Mouse (Mus musculus): ENCODE results near the gene Hic2. TPM values are rescaled to one million over a fixed set of nuclear protein-coding genes. Genes with fewer than 3 reads are reported as not detected.

Gene Hic2
- polyA plus RNA-seq, 1 experiment, result 1.1 TPM

DNA sequence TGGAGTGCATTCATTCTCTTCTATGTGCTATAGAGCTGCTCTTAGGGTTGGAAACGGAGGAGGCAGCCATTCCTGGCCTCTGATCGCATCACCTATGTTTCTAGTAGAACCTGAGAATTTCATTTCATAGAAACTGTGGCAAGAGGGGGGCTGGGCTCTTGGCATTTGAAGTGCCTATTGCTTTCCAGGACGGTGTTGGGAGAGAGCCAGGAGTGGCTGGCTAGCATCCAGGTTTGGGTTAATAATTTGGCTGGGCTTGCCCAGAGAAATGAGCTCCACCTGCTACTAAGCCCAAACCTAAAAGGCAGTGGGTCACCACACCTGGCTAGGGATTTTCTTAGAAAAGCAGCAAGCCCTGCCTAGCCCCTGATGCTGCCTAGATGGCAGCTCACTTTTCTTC lies 18.2 kb downstream of the Hic2 start:
- Histone ChIP-seq H3K27me3 (ENCODE audit: control insufficient read depth, insufficient read depth, insufficient read length) (no peaks in the 10 kb centered on the region), H3K4me3 (no peak overlapping the region), H3K79me2 (ENCODE audit: control insufficient read depth, insufficient read depth) (peaks cover 5% of the 10 kb centered on the region), H3K36me3 (ENCODE audit: control insufficient read depth, insufficient read depth) (no peaks in the 10 kb centered on the region), H3K4me2 (ENCODE audit: low read depth) (no peak overlapping the region), H3ac (ENCODE audit: control insufficient read depth, insufficient read length) (no peak overlapping the region)
- TF ChIP-seq REST (IDR thresholded peaks at IDR 0.05; ENCODE audit: insufficient read depth, insufficient read length), result no peak
- TF ChIP-seq MYOD1 (IDR thresholded peaks at IDR 0.05; ENCODE audit: control insufficient read depth in 1 of 3, insufficient read length in 2 of 3, low read depth in 2 of 3), result no peak
- TF ChIP-seq CEBPB (IDR thresholded peaks at IDR 0.05; ENCODE audit: insufficient read depth, poor library complexity, severe bottlenecking), result no peak
- TF ChIP-seq E2F4 (IDR thresholded peaks at IDR 0.05; ENCODE audit: insufficient read depth), result no peak
- TF ChIP-seq MYOG (IDR thresholded peaks at IDR 0.05; ENCODE audit: control insufficient read depth in 1 of 3, insufficient read depth in 1 of 3, insufficient read length in 2 of 3, low read depth in 2 of 3), result no peak
- TF ChIP-seq USF1 (IDR thresholded peaks at IDR 0.05; ENCODE audit: low read depth), result no peak
- TF ChIP-seq TCF3 (IDR thresholded peaks at IDR 0.05; ENCODE audit: insufficient read length, low read depth), result no peak
- no peak for TF ChIP-seq MAX (IDR thresholded peaks at IDR 0.05; ENCODE audit: low read depth)
- TF ChIP-seq POLR2AphosphoS2 (IDR thresholded peaks at IDR 0.05; ENCODE audit: insufficient read length, low read depth), result no peak
- TF ChIP-seq SRF (IDR thresholded peaks at IDR 0.05; ENCODE audit: control insufficient read depth, insufficient read length, low read depth), result no peak
- TF ChIP-seq TCF12 (IDR thresholded peaks at IDR 0.05; ENCODE audit: insufficient read depth, poor library complexity, severe bottlenecking), result no peak
- TF ChIP-seq POLR2A (IDR thresholded peaks at IDR 0.05; ENCODE audit: insufficient read length, low read depth), result no peak

GRCm38 (mm10) chr16:17252086-17252726 lies 18.8 kb downstream of the Hic2 start:
- Histone ChIP-seq H3ac (ENCODE audit: control insufficient read depth, insufficient read length) (no peak overlapping the region), H3K4me3 (no peak overlapping the region), H3K36me3 (ENCODE audit: control insufficient read depth, insufficient read depth) (no peaks in the 10 kb centered on the region), H3K79me2 (ENCODE audit: control insufficient read depth, insufficient read depth) (peaks cover 5% of the 10 kb centered on the region), H3K4me2 (ENCODE audit: low read depth) (no peak overlapping the region), H3K27me3 (ENCODE audit: control insufficient read depth, insufficient read depth, insufficient read length) (no peaks in the 10 kb centered on the region)
- TF ChIP-seq SRF (IDR thresholded peaks at IDR 0.05; ENCODE audit: control insufficient read depth, insufficient read length, low read depth) (no peak), MYOG (IDR thresholded peaks at IDR 0.05; ENCODE audit: control insufficient read depth in 1 of 3, insufficient read depth in 1 of 3, insufficient read length in 2 of 3, low read depth in 2 of 3) (no peak), TCF3 (IDR thresholded peaks at IDR 0.05; ENCODE audit: insufficient read length, low read depth) (no peak), USF1 (IDR thresholded peaks at IDR 0.05; ENCODE audit: low read depth) (no peak), MAX (IDR thresholded peaks at IDR 0.05; ENCODE audit: low read depth) (no peak), TCF12 (IDR thresholded peaks at IDR 0.05; ENCODE audit: insufficient read depth, poor library complexity, severe bottlenecking) (no peak), POLR2AphosphoS2 (IDR thresholded peaks at IDR 0.05; ENCODE audit: insufficient read length, low read depth) (no peak), POLR2A (IDR thresholded peaks at IDR 0.05; ENCODE audit: insufficient read length, low read depth) (no peak), REST (IDR thresholded peaks at IDR 0.05; ENCODE audit: insufficient read depth, insufficient read length) (no peak), MYOD1 (IDR thresholded peaks at IDR 0.05; ENCODE audit: control insufficient read depth in 1 of 3, insufficient read length in 2 of 3, low read depth in 2 of 3) (no peak)

DNA sequence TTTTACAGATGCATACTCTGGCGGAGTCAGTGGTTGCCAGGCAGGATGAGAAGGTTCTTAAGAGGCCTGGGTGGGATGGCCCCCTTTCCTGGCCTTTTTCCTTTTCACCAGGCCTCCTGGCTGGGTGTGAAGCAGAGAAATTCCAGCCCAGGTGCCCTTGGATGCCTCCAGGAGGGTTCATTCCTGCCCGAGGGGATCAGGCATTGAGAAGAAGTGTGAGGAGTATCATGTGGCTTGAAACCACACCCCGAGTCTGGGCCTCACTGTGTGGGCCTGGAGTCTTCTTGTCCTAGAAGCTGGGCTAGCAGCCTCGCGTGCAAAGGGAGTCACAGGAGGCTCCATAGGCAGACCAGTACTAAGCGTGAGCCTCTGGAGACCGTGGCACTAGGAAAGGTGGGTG lies 19.5 kb downstream of the Hic2 start:
- Histone ChIP-seq H3K36me3 (ENCODE audit: control insufficient read depth, insufficient read depth) (no peaks in the 10 kb centered on the region), H3K4me3 (no peak overlapping the region), H3K79me2 (ENCODE audit: control insufficient read depth, insufficient read depth) (peaks cover 5% of the 10 kb centered on the region), H3K4me2 (ENCODE audit: low read depth) (no peak overlapping the region), H3ac (ENCODE audit: control insufficient read depth, insufficient read length) (no peak overlapping the region), H3K27me3 (ENCODE audit: control insufficient read depth, insufficient read depth, insufficient read length) (no peaks in the 10 kb centered on the region)
- TF ChIP-seq TCF3 (IDR thresholded peaks at IDR 0.05; ENCODE audit: insufficient read length, low read depth), result no peak
- no peak for TF ChIP-seq REST (IDR thresholded peaks at IDR 0.05; ENCODE audit: insufficient read depth, insufficient read length)
- no peak for TF ChIP-seq E2F4 (IDR thresholded peaks at IDR 0.05; ENCODE audit: insufficient read depth)
- TF ChIP-seq POLR2A (IDR thresholded peaks at IDR 0.05; ENCODE audit: insufficient read length, low read depth), result no peak
- no peak for TF ChIP-seq CEBPB (IDR thresholded peaks at IDR 0.05; ENCODE audit: insufficient read depth, poor library complexity, severe bottlenecking)
- TF ChIP-seq USF1 (IDR thresholded peaks at IDR 0.05; ENCODE audit: low read depth), result no peak
- no peak for TF ChIP-seq MYOG (IDR thresholded peaks at IDR 0.05; ENCODE audit: control insufficient read depth in 1 of 3, insufficient read depth in 1 of 3, insufficient read length in 2 of 3, low read depth in 2 of 3)
- no peak for TF ChIP-seq TCF12 (IDR thresholded peaks at IDR 0.05; ENCODE audit: insufficient read depth, poor library complexity, severe bottlenecking)
- no peak for TF ChIP-seq SRF (IDR thresholded peaks at IDR 0.05; ENCODE audit: control insufficient read depth, insufficient read length, low read depth)
- no peak for TF ChIP-seq MAX (IDR thresholded peaks at IDR 0.05; ENCODE audit: low read depth)
- TF ChIP-seq MYOD1 (IDR thresholded peaks at IDR 0.05; ENCODE audit: control insufficient read depth in 1 of 3, insufficient read length in 2 of 3, low read depth in 2 of 3), result no peak
- TF ChIP-seq POLR2AphosphoS2 (IDR thresholded peaks at IDR 0.05; ENCODE audit: insufficient read length, low read depth), result no peak

- Histone ChIP-seq H3K27me3 (ENCODE audit: control insufficient read depth, insufficient read depth, insufficient read length) (no peaks in the 10 kb centered on the region), H3K4me3 (no peak overlapping the region), H3ac (ENCODE audit: control insufficient read depth, insufficient read length) (no peak overlapping the region), H3K4me2 (ENCODE audit: low read depth) (no peak overlapping the region), H3K36me3 (ENCODE audit: control insufficient read depth, insufficient read depth) (no peaks in the 10 kb centered on the region), H3K79me2 (ENCODE audit: control insufficient read depth, insufficient read depth) (peaks cover 5% of the 10 kb centered on the region)
- TF ChIP-seq TCF3 (IDR thresholded peaks at IDR 0.05; ENCODE audit: insufficient read length, low read depth) (no peak), POLR2AphosphoS2 (IDR thresholded peaks at IDR 0.05; ENCODE audit: insufficient read length, low read depth) (no peak), SRF (IDR thresholded peaks at IDR 0.05; ENCODE audit: control insufficient read depth, insufficient read length, low read depth) (no peak), CEBPB (IDR thresholded peaks at IDR 0.05; ENCODE audit: insufficient read depth, poor library complexity, severe bottlenecking) (no peak), E2F4 (IDR thresholded peaks at IDR 0.05; ENCODE audit: insufficient read depth) (no peak), POLR2A (IDR thresholded peaks at IDR 0.05; ENCODE audit: insufficient read length, low read depth) (no peak), USF1 (IDR thresholded peaks at IDR 0.05; ENCODE audit: low read depth) (no peak), MAX (IDR thresholded peaks at IDR 0.05; ENCODE audit: low read depth) (no peak), MYOG (IDR thresholded peaks at IDR 0.05; ENCODE audit: control insufficient read depth in 1 of 3, insufficient read depth in 1 of 3, insufficient read length in 2 of 3, low read depth in 2 of 3) (no peak), MYOD1 (IDR thresholded peaks at IDR 0.05; ENCODE audit: control insufficient read depth in 1 of 3, insufficient read length in 2 of 3, low read depth in 2 of 3) (no peak), REST (IDR thresholded peaks at IDR 0.05; ENCODE audit: insufficient read depth, insufficient read length) (no peak), TCF12 (IDR thresholded peaks at IDR 0.05; ENCODE audit: insufficient read depth, poor library complexity, severe bottlenecking) (no peak)
Observed at GRCm38 (mm10) chr16:17254005-17254597, 20.7 kb downstream of the Hic2 start.
